Comparison of ENCODE assay signal across 8 mouse cellular contexts in genomic region chr5:118327961-118328712, GRCm38 (mm10).
DNase-seq lines count a peak whose midpoint lies in the region; ATAC-seq lines count a peak whose summit lies in the region.

No protein-coding gene starts in this region.

- no peaks in the 10 kb centered on the region for H3K4me1 ChIP-seq in embryonic facial prominence, embryonic 11.5 days (ENCODE audit: control insufficient read depth, insufficient read depth, low read length)
- peaks cover 37% of the 10 kb centered on the region for H3K4me1 ChIP-seq in hindbrain, embryonic 12.5 days
- peaks cover 12% of the 10 kb centered on the region for H3K4me1 ChIP-seq in liver, embryonic 11.5 days (replicated peaks; ENCODE audit: control insufficient read depth, insufficient read depth, low read length)
- H3K4me1 ChIP-seq in neural tube, embryonic 14.5 days (ENCODE audit: control insufficient read depth, insufficient read depth, low read length): peaks cover 18% of the 10 kb centered on the region

- no peak overlapping the region for H3K27ac ChIP-seq in embryonic facial prominence, embryonic 11.5 days (replicated peaks; ENCODE audit: low read depth, low read length)
- H3K27ac ChIP-seq in hindbrain, embryonic 12.5 days: peak overlapping the region; percentile 46
- H3K27ac ChIP-seq in liver, embryonic 11.5 days (ENCODE audit: low read depth, low read length): no peak overlapping the region
- H3K27ac ChIP-seq in neural tube, embryonic 14.5 days (ENCODE audit: low read depth, low read length): no peak overlapping the region; the same call in 1 of the 2 replicates

- no peak overlapping the region for H3K9ac ChIP-seq in embryonic facial prominence, embryonic 11.5 days (replicated peaks; ENCODE audit: low read length)
- no peak overlapping the region for H3K9ac ChIP-seq in hindbrain, embryonic 12.5 days
- H3K9ac ChIP-seq in liver, embryonic 11.5 days (ENCODE audit: low read depth, low read length): no peak overlapping the region
- no peak overlapping the region for H3K9ac ChIP-seq in neural tube, embryonic 14.5 days (replicated peaks; ENCODE audit: low read depth, low read length)

- 0 out of 2 replicates have a peak overlapping the region, but pooled peaks have one; percentile 14 for H3K4me3 ChIP-seq in embryonic facial prominence, embryonic 11.5 days (ENCODE audit: low read depth, low read length)
- H3K4me3 ChIP-seq in hindbrain, embryonic 12.5 days: peak overlapping the region; percentile 12; the same call in 1 of the 2 replicates
- H3K4me3 ChIP-seq in liver, embryonic 11.5 days (ENCODE audit: low read depth, low read length): no peak overlapping the region
- H3K4me3 ChIP-seq in neural tube, embryonic 14.5 days (ENCODE audit: low read depth, low read length): no peak overlapping the region; the same call in 1 of the 2 replicates

- peak; percentile 39 for DNase-seq in adrenal gland, postnatal 14 days
- no peak for DNase-seq in adrenal gland, postnatal 25 days
- DNase-seq in embryonic facial prominence, embryonic 11.5 days (ENCODE audit: low spot score): peak; percentile 74
- no peak for DNase-seq in liver, embryonic 11.5 days (ENCODE audit: low spot score)
- no peak for DNase-seq in urinary bladder, postnatal 4 days (ENCODE audit: low spot score in 2 of 2)
- DNase-seq in layer of hippocampus, postnatal 14 days (ENCODE audit: low spot score in 2 of 2): no peak

- WGBS in embryonic facial prominence, embryonic 11.5 days: 4% methylated on average over 28 of the region's 28 CpGs
- 4% methylated on average over 28 of the region's 28 CpGs for WGBS in hindbrain, embryonic 12.5 days
- 13% methylated on average over 28 of the region's 28 CpGs for WGBS in liver, embryonic 11.5 days
- 3% methylated on average over 28 of the region's 28 CpGs for WGBS in neural tube, embryonic 14.5 days

- no peaks in the 10 kb centered on the region for H3K27me3 ChIP-seq in embryonic facial prominence, embryonic 11.5 days (ENCODE audit: control insufficient read depth, insufficient read depth, low read length)
- H3K27me3 ChIP-seq in hindbrain, embryonic 12.5 days: peaks cover 3% of the 10 kb centered on the region; the same call in 1 of the 2 replicates
- H3K27me3 ChIP-seq in liver, embryonic 11.5 days (replicated peaks; ENCODE audit: control insufficient read depth, insufficient read depth, low read length): peaks cover 65% of the 10 kb centered on the region
- H3K27me3 ChIP-seq in neural tube, embryonic 14.5 days (ENCODE audit: control insufficient read depth, insufficient read depth, low read length): no peaks in the 10 kb centered on the region

- no peaks in the 10 kb centered on the region for H3K36me3 ChIP-seq in embryonic facial prominence, embryonic 11.5 days (replicated peaks; ENCODE audit: control insufficient read depth, insufficient read depth, low read depth, low read length)
- no peaks in the 10 kb centered on the region for H3K36me3 ChIP-seq in hindbrain, embryonic 12.5 days
- no peaks in the 10 kb centered on the region for H3K36me3 ChIP-seq in liver, embryonic 11.5 days (ENCODE audit: control insufficient read depth, insufficient read depth, low read length)
- no peaks in the 10 kb centered on the region for H3K36me3 ChIP-seq in neural tube, embryonic 14.5 days (ENCODE audit: control insufficient read depth, insufficient read depth, low read length)

- peak overlapping the region; percentile 36 for H3K4me2 ChIP-seq in embryonic facial prominence, embryonic 11.5 days (ENCODE audit: low read depth, low read length)
- H3K4me2 ChIP-seq in hindbrain, embryonic 12.5 days (replicated peaks): peak overlapping the region; percentile 47
- H3K4me2 ChIP-seq in liver, embryonic 11.5 days: peak overlapping the region; percentile 18
- peak overlapping the region; percentile 50 for H3K4me2 ChIP-seq in neural tube, embryonic 14.5 days (ENCODE audit: low read depth, low read length)

- ATAC-seq in embryonic facial prominence, embryonic 11.5 days (replicated peaks; ENCODE audit: insufficient number of reproducible peaks, low FRiP score, low TSS enrichment, low read depth): no peak
- no peak for ATAC-seq in hindbrain, embryonic 12.5 days (ENCODE audit: low FRiP score)
- no peak for ATAC-seq in liver, embryonic 11.5 days (replicated peaks; ENCODE audit: low FRiP score)
- ATAC-seq in neural tube, embryonic 14.5 days (ENCODE audit: low read depth): no peak

- H3K9me3 ChIP-seq in embryonic facial prominence, embryonic 11.5 days (replicated peaks; ENCODE audit: control insufficient read depth, low read length): no peaks in the 10 kb centered on the region
- 0 out of 2 replicates have a peak, but pooled peaks cover 2% of the 10 kb centered on the region for H3K9me3 ChIP-seq in hindbrain, embryonic 12.5 days (replicated peaks)
- H3K9me3 ChIP-seq in liver, embryonic 11.5 days (ENCODE audit: control insufficient read depth, low read length): no peaks in the 10 kb centered on the region
- no peaks in the 10 kb centered on the region for H3K9me3 ChIP-seq in neural tube, embryonic 14.5 days (ENCODE audit: control insufficient read depth, low read length)

Comparison
In these comparisons a context has a peak if more than half of its experiments do, and no peak if none do; other contexts are left out.
1. DNase-seq: peak in adrenal gland, postnatal 14 days (single experiment) and embryonic facial prominence, embryonic 11.5 days (single experiment); none in adrenal gland, postnatal 25 days (single experiment), liver, embryonic 11.5 days (single experiment), urinary bladder, postnatal 4 days (0 of 2) and layer of hippocampus, postnatal 14 days (0 of 2).
2. H3K4me3 ChIP-seq: peak in embryonic facial prominence, embryonic 11.5 days (single experiment) and hindbrain, embryonic 12.5 days (single experiment); none in liver, embryonic 11.5 days (single experiment) and neural tube, embryonic 14.5 days (single experiment).
3. Peak in every context shown above with its lines, with median percentiles within 50 percentile points of each other: H3K4me2 ChIP-seq.